Mouse (Mus musculus): ENCODE results near the gene Sh3bp5. TPM values are rescaled to one million over a fixed set of nuclear protein-coding genes. Genes with fewer than 3 reads are reported as not detected.

The Sh3bp5 gene
- total RNA-seq, 2 experiments from 2014 or later = 8.5 to 11.1 TPM

DNA sequence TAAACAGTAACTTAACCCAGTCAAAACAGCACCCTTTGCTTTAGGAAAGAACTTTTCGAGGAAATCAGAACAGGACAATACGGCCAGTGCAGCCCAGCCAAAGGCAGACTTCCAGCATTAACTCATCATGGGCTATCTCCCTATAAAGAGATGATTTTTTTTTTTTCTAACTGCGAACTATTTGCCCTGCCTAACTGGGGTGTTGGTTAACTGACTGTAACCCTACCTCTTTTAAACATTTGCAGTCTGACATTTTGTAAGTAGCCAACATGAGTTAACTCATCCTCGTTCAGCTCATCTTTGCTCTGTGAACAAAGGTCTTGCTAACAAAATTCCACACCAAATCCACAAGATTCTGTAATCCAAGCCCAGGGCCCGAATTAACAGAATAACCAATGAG is 1.5 kb downstream of the Sh3bp5 start:
- no peak for ATAC-seq (replicated peaks; ENCODE audit: low FRiP score, poor library complexity, severe bottlenecking)

- ATAC-seq (replicated peaks; ENCODE audit: low FRiP score, poor library complexity, severe bottlenecking) = no peak
These were observed 2.0 kb downstream of the Sh3bp5 start for GRCm38 (mm10) chr14:31433851-31434360.

- no peak for ATAC-seq (replicated peaks; ENCODE audit: low FRiP score, poor library complexity, severe bottlenecking)
These were observed 2.8 kb downstream of the Sh3bp5 start for GRCm38 (mm10) chr14:31433126-31433525.

- no peak for ATAC-seq (replicated peaks; ENCODE audit: low FRiP score, poor library complexity, severe bottlenecking)
These were observed 3.5 kb downstream of the Sh3bp5 start for GRCm38 (mm10) chr14:31432424-31432823.

DNA sequence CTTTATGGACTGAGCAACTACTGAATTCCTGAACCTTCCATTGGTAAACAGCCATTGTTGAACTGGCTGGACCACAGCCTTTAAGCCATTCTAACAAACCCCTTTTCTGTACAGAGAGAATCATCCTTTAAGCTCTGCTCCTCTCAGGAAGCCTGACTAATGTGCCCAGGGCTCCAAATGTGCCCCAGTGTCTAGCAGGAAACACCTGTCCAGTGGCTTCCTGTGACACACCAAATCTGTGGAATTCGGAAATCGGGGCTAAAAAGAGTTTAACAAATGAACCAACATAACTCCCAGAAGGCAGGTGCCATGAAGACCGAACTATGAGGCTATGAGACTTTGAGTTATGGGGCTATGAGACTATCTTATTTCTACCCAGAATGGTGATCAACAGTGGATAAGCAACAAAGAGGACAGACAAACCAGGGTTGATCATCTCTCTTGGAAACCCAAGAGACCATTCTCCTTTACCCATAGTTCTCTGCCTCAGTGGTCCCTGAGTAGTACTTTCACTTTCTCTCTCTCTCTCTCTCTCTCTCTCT is 4.0 kb downstream of the Sh3bp5 start:
- ATAC-seq (replicated peaks; ENCODE audit: low FRiP score, poor library complexity, severe bottlenecking) = no peak

- ATAC-seq (replicated peaks; ENCODE audit: low FRiP score, poor library complexity, severe bottlenecking) = no peak
These were observed 6.9 kb downstream of the Sh3bp5 start for GRCm38 (mm10) chr14:31429004-31429395.

GRCm38 (mm10) chr14:31428211-31429003 is 7.5 kb downstream of the Sh3bp5 start:
- no peak for ATAC-seq (replicated peaks; ENCODE audit: low FRiP score, poor library complexity, severe bottlenecking)

DNA sequence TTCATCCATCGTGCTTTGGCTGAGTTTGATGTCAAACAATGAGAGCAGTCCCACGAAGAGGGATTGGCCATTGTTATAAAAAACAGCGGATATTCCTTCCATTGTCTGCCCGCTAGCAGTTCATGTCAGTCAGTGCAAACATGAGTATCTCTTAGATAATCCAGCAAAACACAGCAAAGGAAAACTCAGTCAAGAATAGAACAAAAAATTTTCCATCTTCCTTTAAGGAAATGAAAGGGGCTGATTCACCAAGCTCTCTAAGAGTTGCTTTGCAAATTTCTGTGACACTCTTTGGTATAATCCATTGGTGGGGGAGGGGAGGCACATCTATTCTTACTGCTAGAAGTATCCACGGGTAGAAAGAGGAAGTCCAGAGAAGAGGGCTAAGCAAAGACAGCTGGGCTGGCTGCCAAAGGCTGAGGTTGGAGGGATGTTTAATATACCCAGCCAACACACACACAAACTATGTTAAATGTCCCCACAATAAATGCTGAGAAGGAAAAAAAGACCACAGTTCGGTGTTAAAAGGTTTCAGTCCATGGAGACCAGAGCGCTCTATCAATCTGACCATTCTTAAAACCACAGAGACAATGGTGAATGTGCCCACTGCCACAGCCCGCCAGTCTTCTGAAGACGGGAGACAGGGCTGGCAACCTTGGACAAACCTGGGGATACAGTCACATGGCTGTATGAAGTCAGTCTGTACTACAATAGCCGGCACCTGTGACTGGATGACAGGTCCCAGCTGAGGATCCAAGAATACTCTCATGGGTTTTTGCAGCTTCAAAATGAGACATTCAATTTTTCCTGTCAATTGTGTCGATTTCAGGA is 12.7 kb downstream of the Sh3bp5 start:
- ATAC-seq (replicated peaks; ENCODE audit: low FRiP score, poor library complexity, severe bottlenecking) = no peak

DNA sequence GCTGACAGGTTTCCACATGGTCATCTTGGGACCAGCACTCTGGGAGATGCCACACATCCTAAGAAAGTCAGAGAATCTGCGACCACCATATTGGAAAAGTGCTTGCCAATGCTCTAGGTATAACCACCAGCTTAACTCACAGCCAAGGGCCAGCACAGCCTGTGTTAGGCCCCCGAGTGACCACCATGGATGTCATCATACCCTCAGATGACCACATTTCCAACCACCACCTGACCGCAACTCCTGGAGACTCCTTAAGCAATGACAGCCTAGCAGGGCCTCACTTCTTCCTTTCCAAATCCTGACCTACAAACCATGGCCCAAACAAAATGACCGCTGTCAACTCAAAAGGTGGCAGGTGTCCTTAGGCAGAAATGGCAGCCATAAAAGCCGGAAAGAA is 13.5 kb downstream of the Sh3bp5 start:
- no peak for ATAC-seq (replicated peaks; ENCODE audit: low FRiP score, poor library complexity, severe bottlenecking)

DNA sequence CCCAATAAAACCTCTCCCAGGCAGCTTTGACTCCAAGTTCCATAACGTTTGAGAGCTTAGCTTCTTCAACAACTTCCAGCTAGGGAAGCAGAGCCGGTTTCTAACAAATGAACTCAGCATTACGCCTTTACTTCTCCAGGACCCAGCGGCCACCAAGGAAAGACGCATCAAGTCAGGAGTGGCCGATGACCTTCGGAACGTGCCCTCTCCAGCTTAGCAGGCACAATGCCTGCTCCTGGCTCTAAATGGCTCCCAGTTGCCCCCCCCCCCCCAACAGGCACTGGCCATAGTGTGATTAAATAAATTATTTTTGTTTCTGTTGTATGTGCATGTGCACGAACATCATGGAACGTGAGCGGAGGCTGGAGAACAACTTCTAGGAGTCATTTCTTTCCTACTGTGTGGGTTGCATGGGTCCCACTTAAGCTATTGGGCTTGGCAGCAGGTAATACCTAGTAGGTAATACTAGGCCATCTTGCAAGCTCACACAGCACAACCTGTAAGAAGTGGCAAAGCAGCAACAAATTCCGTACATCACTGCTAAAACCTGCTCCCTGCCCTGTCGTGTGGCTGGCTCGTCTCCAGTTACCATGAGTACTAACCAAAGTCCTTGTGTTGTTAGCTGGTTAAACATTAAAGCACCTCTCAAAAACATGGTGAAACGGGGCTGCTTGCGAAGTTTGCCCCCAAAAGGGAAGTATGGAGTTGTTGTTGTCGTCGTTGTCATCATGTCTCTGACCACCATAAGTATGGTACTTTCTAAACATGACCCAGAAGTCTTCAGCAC is 14.2 kb downstream of the Sh3bp5 start:
- no peak for ATAC-seq (replicated peaks; ENCODE audit: low FRiP score, poor library complexity, severe bottlenecking)

DNA sequence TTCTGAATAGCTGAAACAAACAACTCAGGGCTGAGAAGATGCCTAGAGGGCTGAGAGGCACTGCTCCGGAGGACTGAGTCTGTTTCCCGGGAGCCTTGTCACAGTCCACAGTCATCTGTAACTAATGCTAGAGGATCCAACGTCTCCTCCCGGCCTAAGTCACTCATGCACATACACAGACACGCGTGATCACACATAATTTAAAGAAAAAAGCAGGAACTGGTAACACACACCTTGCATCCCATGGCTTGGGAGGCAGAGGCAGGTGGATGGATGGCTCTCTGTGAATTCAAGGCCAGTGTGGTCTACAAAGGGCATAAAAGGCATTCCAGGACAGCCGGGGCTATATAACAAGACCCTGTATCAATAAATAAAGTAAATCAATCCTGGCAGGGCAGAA is 14.9 kb downstream of the Sh3bp5 start:
- no peak for ATAC-seq (replicated peaks; ENCODE audit: low FRiP score, poor library complexity, severe bottlenecking)

- no peak for ATAC-seq (replicated peaks; ENCODE audit: low FRiP score, poor library complexity, severe bottlenecking)
These were observed 15.3 kb downstream of the Sh3bp5 start for GRCm38 (mm10) chr14:31420562-31420961.

DNA sequence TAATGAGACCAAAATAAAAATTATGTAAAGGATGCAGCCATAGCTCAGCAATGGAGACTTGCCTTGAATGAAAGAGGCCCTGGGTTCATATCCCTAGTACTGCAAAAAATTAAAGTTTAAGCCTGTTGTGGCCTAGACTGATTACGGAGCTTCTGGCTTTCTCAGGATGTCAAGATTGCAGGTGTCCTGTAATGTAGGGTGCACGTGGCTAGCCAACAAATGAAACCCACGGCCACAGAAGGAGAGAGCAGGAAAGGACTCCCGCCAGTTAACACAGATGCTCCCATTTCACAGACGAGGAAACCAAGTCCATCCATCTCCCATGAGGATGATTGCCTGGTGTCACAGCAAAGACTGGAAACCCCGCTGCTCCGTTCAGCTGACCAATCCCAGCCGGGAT is 15.7 kb downstream of the Sh3bp5 start:
- ATAC-seq (replicated peaks; ENCODE audit: low FRiP score, poor library complexity, severe bottlenecking) = no peak

GRCm38 (mm10) chr14:31419279-31419678 is 16.6 kb downstream of the Sh3bp5 start:
- ATAC-seq (replicated peaks; ENCODE audit: low FRiP score, poor library complexity, severe bottlenecking) = no peak

GRCm38 (mm10) chr14:31416835-31417549 is 18.9 kb downstream of the Sh3bp5 start:
- no peak for ATAC-seq (replicated peaks; ENCODE audit: low FRiP score, poor library complexity, severe bottlenecking)

GRCm38 (mm10) chr14:31416411-31416810 is 19.5 kb downstream of the Sh3bp5 start:
- ATAC-seq (replicated peaks; ENCODE audit: low FRiP score, poor library complexity, severe bottlenecking) = no peak

DNA sequence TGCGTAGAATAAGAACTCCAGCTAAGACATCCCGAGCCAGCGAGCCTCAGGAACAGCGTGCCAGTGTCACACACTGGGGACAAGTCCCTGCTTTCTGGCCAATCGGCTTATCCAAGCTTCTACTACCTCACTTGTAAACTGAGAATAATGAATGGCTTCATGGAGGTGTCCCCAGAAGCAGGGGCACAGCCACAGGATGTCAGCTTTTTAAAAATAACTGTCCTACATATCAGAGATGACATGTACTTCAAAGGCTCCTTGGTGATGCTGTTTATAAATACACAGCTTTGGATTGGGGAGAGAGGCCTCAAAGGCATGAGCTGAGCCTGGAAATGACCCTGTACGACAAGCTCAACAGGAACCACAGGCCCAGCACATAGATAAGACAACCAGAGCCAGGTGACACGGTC is 20.9 kb downstream of the Sh3bp5 start:
- no peak for ATAC-seq (replicated peaks; ENCODE audit: low FRiP score, poor library complexity, severe bottlenecking)

DNA sequence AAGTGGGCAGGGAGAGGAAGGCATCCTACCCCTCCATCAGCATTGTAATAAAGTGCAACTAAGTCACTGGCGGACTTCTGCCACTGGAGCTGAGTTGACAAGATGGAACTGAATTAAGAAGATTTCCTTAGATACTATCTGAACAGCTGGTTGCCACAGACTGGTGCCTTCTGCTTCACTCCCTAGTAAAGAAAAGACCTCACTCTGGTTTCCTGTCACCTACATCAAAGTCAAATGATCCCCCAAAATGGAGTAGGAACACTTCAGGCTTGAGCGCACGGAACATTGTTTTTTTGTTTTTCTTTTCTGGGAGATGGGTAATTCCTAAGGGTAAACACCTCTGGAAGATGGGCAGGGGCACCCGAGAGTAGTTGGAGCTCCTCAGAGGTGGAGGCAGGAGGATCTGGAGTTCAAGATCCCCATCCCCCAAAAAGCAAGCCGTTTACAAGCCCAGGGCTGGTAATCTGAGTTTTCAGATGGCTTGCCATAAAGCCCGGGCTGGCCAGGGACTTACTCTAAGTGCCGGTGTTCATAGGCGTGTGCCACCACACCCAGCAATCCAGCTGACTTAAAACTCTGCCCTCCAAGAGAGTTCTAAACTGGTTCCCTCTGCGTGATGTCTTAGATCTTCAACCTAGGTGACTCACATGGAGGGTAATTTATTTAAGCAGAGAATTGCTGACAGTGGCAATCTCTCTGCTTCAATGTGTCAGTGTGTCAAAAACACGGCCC is 21.5 kb downstream of the Sh3bp5 start:
- no peak for ATAC-seq (replicated peaks; ENCODE audit: low FRiP score, poor library complexity, severe bottlenecking)
